Mouse (Mus musculus) limb, embryonic 11.5 days (tissue): ENCODE data around the gene Ninl. TPM values are rescaled to one million over a fixed set of nuclear protein-coding genes. Genes with fewer than 3 reads are reported as not detected.

ENCODE experiments used
- ATAC-seq: fragments of 200-750 bp; cut with Nextera tagmentation; 2 replicates; pipeline ENCODE4 v1.8.0; 2017; ENCODE audit warnings: low read depth; ENCODE audit not compliant: insufficient number of reproducible peaks, low FRiP score, low TSS enrichment
- DNase-seq: peaks from one replicate; pipeline ENCODE4 v3.0.0-alpha.2; 2015; ENCODE audit warnings: low spot score
- H3K27ac ChIP-seq: fragments of 300-500 bp; sonication (generic); replicated peaks from 2 replicates; pipeline ENCODE4 v1.5.1; 2014; ENCODE audit warnings: low read depth, mild to moderate bottlenecking, low read length
- H3K27me3 ChIP-seq: fragments of 300-500 bp; sonication (generic); 2 replicates; pipeline ENCODE4 v1.6.1; 2014; ENCODE audit warnings: mild to moderate bottlenecking, low read length, mixed read lengths; ENCODE audit not compliant: control insufficient read depth, insufficient read depth
- H3K36me3 ChIP-seq: fragments of 300-500 bp; sonication (generic); 2 replicates; pipeline ENCODE4 v1.6.1; 2014; ENCODE audit warnings: mild to moderate bottlenecking, low read length, moderate library complexity, mixed read lengths; ENCODE audit not compliant: control insufficient read depth, insufficient read depth
- H3K4me1 ChIP-seq: fragments of 300-500 bp; sonication (generic); 2 replicates; pipeline ENCODE4 v1.6.1; 2014; ENCODE audit warnings: low read length, mixed read lengths; ENCODE audit not compliant: control insufficient read depth, insufficient read depth
- H3K4me2 ChIP-seq: fragments of 300-500 bp; sonication (generic); 2 replicates; pipeline ENCODE4 v1.6.1; 2014; ENCODE audit warnings: low read depth, mild to moderate bottlenecking, moderate library complexity; ENCODE audit not compliant: severe bottlenecking
- H3K4me3 ChIP-seq: fragments of 300-500 bp; sonication (generic); 2 replicates; pipeline ENCODE4 v1.5.1; 2014; ENCODE audit warnings: low read depth, low read length
- H3K9ac ChIP-seq: fragments of 300-500 bp; sonication (generic); 2 replicates; pipeline ENCODE4 v1.6.1; 2014; ENCODE audit warnings: mild to moderate bottlenecking, low read length
- H3K9me3 ChIP-seq: fragments of 300-500 bp; sonication (generic); 2 replicates; pipeline ENCODE4 v1.6.1; 2016; ENCODE audit warnings: low read length; ENCODE audit not compliant: control insufficient read depth
- WGBS: fragments of 180-500 bp; shearing (Covaris S2); extraction: QIAGEN DNeasy Blood & Tissue Kit; methylation state at CpG from one replicate; pipeline ENCODE4 v1.1.7; 2014; 5-methylcytosine and 5-hydroxymethylcytosine counted together
- polyA plus RNA-seq: library from polyadenylated mRNA; unstranded; fragments of >200 nt; fragmentation: Nextera tagmentation; extraction: Ambion mirVana; gene quantifications from 2 replicates; pipeline ENCODE4 v1.2.1, GENCODE M21; 2014

Ninl gene
- polyA plus RNA-seq, 1 experiment from 2014 or later: 11.5 TPM

DNA sequence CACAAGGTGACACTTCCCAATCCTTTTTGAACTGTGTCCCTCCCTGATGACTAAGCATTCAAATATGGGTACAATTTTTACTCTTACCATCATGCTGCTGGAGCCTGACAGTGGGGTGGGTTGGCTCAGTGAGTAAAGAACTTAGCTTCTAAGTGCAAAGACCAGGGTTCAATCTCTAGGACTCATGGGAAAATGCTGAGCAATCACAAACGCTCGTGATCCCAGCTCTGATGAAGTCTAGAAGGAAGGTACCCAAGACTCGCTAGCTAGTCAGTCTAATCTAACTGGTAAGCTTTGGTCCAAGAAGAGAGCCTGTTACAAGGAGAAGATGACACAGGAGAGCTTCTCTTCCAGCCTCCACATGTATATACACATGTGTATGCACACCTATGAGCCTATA lies 4.7 kb downstream of the Ninl start:
- no peak for ATAC-seq
- WGBS: 95% methylated on average over 3 of the region's 3 CpGs

GRCm38 (mm10) chr2:151021158-151021557 lies 18.0 kb downstream of the Ninl start:
- no peak overlapping the region for H3K4me3 ChIP-seq
- no peaks in the 10 kb centered on the region for H3K9me3 ChIP-seq
- no peak for ATAC-seq

More for the DNA sequence above, 4.7 kb downstream of the Ninl start:
- DNase-seq: no peak
- H3K36me3 ChIP-seq: no peaks in the 10 kb centered on the region; the same call in 1 of the 2 replicates
- no peak overlapping the region for H3K4me3 ChIP-seq
- H3K9ac ChIP-seq: no peak overlapping the region
- H3K27me3 ChIP-seq: no peaks in the 10 kb centered on the region
- peaks cover 5% of the 10 kb centered on the region; the same call in 1 of the 2 replicates for H3K4me1 ChIP-seq
- H3K9me3 ChIP-seq: no peaks in the 10 kb centered on the region
- no peak overlapping the region for H3K27ac ChIP-seq
- no peak overlapping the region for H3K4me2 ChIP-seq

GRCm38 (mm10) chr2:151015316-151015715 lies 23.9 kb downstream of the Ninl start:
- no peak for DNase-seq
- no peaks in the 10 kb centered on the region for H3K9me3 ChIP-seq
- H3K4me1 ChIP-seq: no peaks in the 10 kb centered on the region
- no peaks in the 10 kb centered on the region for H3K27me3 ChIP-seq
- no peak for ATAC-seq
- no peak overlapping the region for H3K27ac ChIP-seq
- 73% methylated on average over 2 of the region's 2 CpGs for WGBS
- H3K36me3 ChIP-seq: no peaks in the 10 kb centered on the region
- no peak overlapping the region for H3K4me2 ChIP-seq
- H3K9ac ChIP-seq: no peak overlapping the region
- H3K4me3 ChIP-seq: no peak overlapping the region

More at GRCm38 (mm10) chr2:151021158-151021557, 18.0 kb downstream of the Ninl start:
- WGBS: 92% methylated on average over 10 of the region's 10 CpGs
- DNase-seq: no peak
- Histone ChIP-seq H3K4me1 (no peaks in the 10 kb centered on the region), H3K27me3 (no peaks in the 10 kb centered on the region), H3K9ac (no peak overlapping the region), H3K36me3 (no peaks in the 10 kb centered on the region; the same call in 1 of the 2 replicates), H3K4me2 (no peak overlapping the region), H3K27ac (no peak overlapping the region)

GRCm38 (mm10) chr2:151011273-151011672 lies 27.9 kb downstream of the Ninl start:
- Histone ChIP-seq H3K27ac (no peak overlapping the region), H3K4me1 (no peaks in the 10 kb centered on the region), H3K4me3 (no peak overlapping the region), H3K4me2 (no peak overlapping the region), H3K9me3 (no peaks in the 10 kb centered on the region), H3K9ac (no peak overlapping the region), H3K36me3 (no peaks in the 10 kb centered on the region), H3K27me3 (no peaks in the 10 kb centered on the region)
- ATAC-seq (no peak), DNase-seq (no peak)
- WGBS: 78% methylated on average over 1 of the region's 1 CpGs

DNA sequence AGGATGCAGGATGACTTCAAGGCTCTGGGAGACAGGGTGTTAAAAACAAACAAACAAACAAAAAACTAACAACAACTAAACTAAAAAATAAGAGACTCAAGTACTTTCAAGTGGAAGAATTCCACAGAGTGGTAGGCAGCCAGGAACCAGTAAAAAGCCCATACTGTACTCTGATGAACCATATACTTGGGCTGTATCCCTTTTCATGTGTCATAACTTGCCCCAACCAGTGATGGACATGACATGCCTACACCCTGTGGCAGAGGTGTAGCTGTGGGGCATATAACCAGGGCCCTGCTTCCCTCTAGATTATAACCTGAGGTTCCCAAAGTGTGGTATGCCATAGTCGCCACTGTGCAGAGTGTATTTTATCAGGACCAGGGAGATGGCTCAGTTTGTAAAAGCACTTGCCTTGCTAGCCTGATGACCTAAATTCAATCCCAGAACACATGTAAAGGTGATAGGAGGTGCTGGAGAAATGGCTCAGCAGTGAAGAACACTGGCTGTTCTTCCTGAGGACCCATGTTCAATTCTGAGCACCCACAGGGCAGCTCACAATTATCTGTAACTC lies 29.6 kb downstream of the Ninl start:
- H3K36me3 ChIP-seq: no peaks in the 10 kb centered on the region
- H3K9ac ChIP-seq: peak overlapping the region; percentile 79; the same call in 1 of the 2 replicates
- H3K4me1 ChIP-seq: no peaks in the 10 kb centered on the region
- ATAC-seq: peak; percentile 56; the same call in 1 of the 2 replicates
- H3K4me2 ChIP-seq: peak overlapping the region; percentile 77; the same call in 1 of the 2 replicates
- no peaks in the 10 kb centered on the region for H3K27me3 ChIP-seq
- no peak overlapping the region for H3K27ac ChIP-seq
- 97% methylated on average over 1 of the region's 1 CpGs for WGBS
- H3K9me3 ChIP-seq: no peaks in the 10 kb centered on the region
- DNase-seq: peak; percentile 25
- H3K4me3 ChIP-seq: peak overlapping the region; percentile 52

GRCm38 (mm10) chr2:151008939-151009509 lies 30.2 kb downstream of the Ninl start:
- ATAC-seq (peak; percentile 96), DNase-seq (peak; percentile 89)
- Histone ChIP-seq H3K27ac (no peak overlapping the region), H3K9ac (peak overlapping the region; percentile 79), H3K27me3 (no peaks in the 10 kb centered on the region), H3K9me3 (no peaks in the 10 kb centered on the region), H3K4me2 (peak overlapping the region; percentile 77), H3K4me3 (peak overlapping the region; percentile 52), H3K4me1 (no peaks in the 10 kb centered on the region), H3K36me3 (no peaks in the 10 kb centered on the region)
- under 1% methylated on average over 53 of the region's 57 CpGs for WGBS

DNA sequence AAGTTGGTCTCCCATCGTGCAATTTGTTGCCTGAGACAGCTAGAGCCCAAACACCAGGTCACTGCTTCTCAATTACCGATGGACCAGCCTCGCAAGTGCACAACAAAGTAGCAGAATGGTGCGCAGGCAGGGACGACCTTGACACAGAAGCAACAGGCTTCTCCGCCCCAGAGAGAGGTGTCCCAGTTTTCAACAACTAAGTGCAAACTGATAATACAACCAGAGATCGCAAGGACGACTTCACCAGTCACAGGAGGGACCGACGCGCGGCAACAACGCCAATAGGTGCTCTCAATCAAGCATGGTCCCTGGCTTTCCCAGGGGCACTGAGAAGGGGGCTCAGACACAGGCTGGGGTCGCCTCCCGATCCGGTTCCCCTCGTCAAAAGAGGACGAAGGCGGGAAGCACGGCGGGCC lies 30.7 kb downstream of the Ninl start:
- H3K27ac ChIP-seq: no peak overlapping the region
- H3K9ac ChIP-seq: peak overlapping the region; percentile 79
- H3K36me3 ChIP-seq: no peaks in the 10 kb centered on the region
- no peaks in the 10 kb centered on the region for H3K4me1 ChIP-seq
- under 1% methylated on average over 21 of the region's 21 CpGs for WGBS
- peak overlapping the region; percentile 52 for H3K4me3 ChIP-seq
- no peaks in the 10 kb centered on the region for H3K27me3 ChIP-seq
- H3K4me2 ChIP-seq: peak overlapping the region; percentile 77
- no peaks in the 10 kb centered on the region for H3K9me3 ChIP-seq
- DNase-seq (no peak), ATAC-seq (no peak; the same call in 1 of the 2 replicates)

DNA sequence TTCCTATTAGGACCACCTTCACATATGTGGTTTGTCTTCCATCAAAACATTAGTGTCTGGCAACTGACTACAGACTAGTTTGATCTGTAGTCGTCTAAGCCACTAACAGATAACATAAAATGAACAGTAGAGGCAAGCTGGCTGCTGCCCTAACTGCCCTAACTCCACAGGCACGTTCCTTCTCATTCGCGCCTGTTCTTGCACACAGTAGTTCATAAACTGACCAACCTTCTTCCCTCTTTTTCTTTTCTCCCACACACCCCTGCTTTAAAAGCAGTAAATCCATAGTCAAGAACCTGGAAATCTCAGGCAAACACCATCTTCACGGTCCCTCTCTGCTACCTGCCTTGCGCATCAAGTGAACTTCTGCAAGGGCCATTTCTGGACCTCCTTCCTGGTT lies 31.2 kb downstream of the Ninl start:
- ATAC-seq (no peak), DNase-seq (peak; percentile 24)
- H3K4me2 ChIP-seq: peak overlapping the region; percentile 77
- no peak overlapping the region for H3K27ac ChIP-seq
- H3K36me3 ChIP-seq: no peaks in the 10 kb centered on the region
- no peaks in the 10 kb centered on the region for H3K9me3 ChIP-seq
- peak overlapping the region; percentile 52 for H3K4me3 ChIP-seq
- H3K27me3 ChIP-seq: no peaks in the 10 kb centered on the region
- H3K9ac ChIP-seq: peak overlapping the region; percentile 79
- 39% methylated on average over 6 of the region's 6 CpGs for WGBS
- H3K4me1 ChIP-seq: no peaks in the 10 kb centered on the region
